Mouse (Mus musculus) neural tube, embryonic 12.5 days (tissue): ENCODE measurements around the gene Sap18b. TPM values are rescaled to one million over a fixed set of nuclear protein-coding genes. Genes with fewer than 3 reads are reported as not detected.
"Not testable (repeated sequence)": the region's sequence is repeated elsewhere in the genome, so short reads cannot be mapped to it uniquely, and the experiment has no call there.

Experiments
- ATAC-seq: fragments of 200-750 bp; cut with Nextera tagmentation; 2 replicates; pipeline ENCODE4 v1.8.0; 2017; ENCODE audit warnings: low read depth, mild to moderate bottlenecking, moderate TSS enrichment, moderate library complexity; ENCODE audit not compliant: low FRiP score
- H3K27ac ChIP-seq: fragments of 300-500 bp; sonication (generic); 2 replicates; pipeline ENCODE4 v1.5.1; 2016
- H3K27me3 ChIP-seq: fragments of 300-500 bp; sonication (generic); replicated peaks from 2 replicates; pipeline ENCODE4 v1.6.1; 2016; ENCODE audit warnings: mild to moderate bottlenecking
- H3K36me3 ChIP-seq: fragments of 300-500 bp; sonication (generic); 2 replicates; pipeline ENCODE4 v1.6.1; 2016; ENCODE audit warnings: mild to moderate bottlenecking
- H3K4me1 ChIP-seq: fragments of 300-500 bp; sonication (generic); 2 replicates; pipeline ENCODE4 v1.6.1; 2016
- H3K4me2 ChIP-seq: fragments of 300-500 bp; sonication (generic); replicated peaks from 2 replicates; pipeline ENCODE4 v1.6.1; 2016; ENCODE audit warnings: mild to moderate bottlenecking
- H3K4me3 ChIP-seq: fragments of 300-500 bp; sonication (generic); 2 replicates; pipeline ENCODE4 v1.5.1; 2016
- H3K9ac ChIP-seq: fragments of 300-500 bp; sonication (generic); 2 replicates; pipeline ENCODE4 v1.6.1; 2016; ENCODE audit warnings: mild to moderate bottlenecking
- H3K9me3 ChIP-seq: fragments of 300-500 bp; sonication (generic); 2 replicates; pipeline ENCODE4 v1.6.1; 2016; ENCODE audit warnings: mild to moderate bottlenecking
- WGBS: fragments of 180-500 bp; shearing (Covaris S2); methylation state at CpG from one replicate; pipeline ENCODE4 v1.1.7; 2016; 5-methylcytosine and 5-hydroxymethylcytosine counted together
- polyA plus RNA-seq: library from polyadenylated mRNA; unstranded; fragments of >200 nt; fragmentation: Nextera tagmentation; extraction: Ambion mirVana; gene quantifications from 2 replicates; pipeline ENCODE4 v1.2.1, GENCODE M21; 2016

The Sap18b gene
- polyA plus RNA-seq, 1 experiment from 2014 or later = 355 TPM

DNA sequence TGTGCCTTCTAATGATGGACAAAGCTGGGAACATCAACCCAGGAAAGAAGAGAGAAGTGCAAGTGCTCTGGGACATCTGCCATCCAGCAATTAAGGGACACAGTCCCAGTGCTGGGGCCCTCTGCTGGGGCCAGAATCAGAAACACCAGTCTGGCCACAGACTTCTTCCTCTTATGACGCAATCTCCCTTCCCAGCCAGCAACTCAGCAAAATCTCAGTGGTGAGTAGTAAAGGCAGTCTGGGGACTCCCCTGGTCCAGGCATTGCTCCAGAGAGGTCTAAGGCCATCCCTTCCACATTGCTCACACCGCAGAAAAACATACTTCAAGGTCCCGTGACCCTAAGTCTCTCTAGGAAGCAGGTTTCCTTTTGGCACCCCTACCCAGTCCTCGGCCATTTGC lies 27.1 kb downstream of the Sap18b start:
- Histone ChIP-seq H3K9ac (no peak overlapping the region), H3K27me3 (no peaks in the 10 kb centered on the region), H3K4me3 (no peak overlapping the region)

GRCm38 (mm10) chr8:95853102-95853843 lies 28.1 kb downstream of the Sap18b start, which contains the start of gene Slc38a7:
Slc38a7 (minus strand) TSS chr8:95853539.
- H3K4me3 ChIP-seq = peak within 1 kb of the TSS; percentile 71
- H3K9me3 ChIP-seq = no peaks in the 10 kb centered on the region
- peak within 1 kb of the TSS; percentile 81 for H3K4me2 ChIP-seq
- H3K4me1 ChIP-seq = peaks cover 11% of the 10 kb centered on the region
- peaks cover 3% of the 10 kb centered on the region for H3K36me3 ChIP-seq
- H3K27ac ChIP-seq = no peak within 1 kb of the TSS
- peak; percentile 96 for ATAC-seq
- peak within 1 kb of the TSS; percentile 64 for H3K9ac ChIP-seq
- H3K27me3 ChIP-seq = no peaks in the 10 kb centered on the region
- WGBS = 18% methylated on average over 22 of the region's 22 CpGs

More for the DNA sequence above, 27.1 kb downstream of the Sap18b start:
- WGBS = 80% methylated on average over 4 of the region's 4 CpGs
- peak overlapping the region; percentile 81 for H3K4me2 ChIP-seq
- H3K9me3 ChIP-seq = no peaks in the 10 kb centered on the region
- peaks cover 5% of the 10 kb centered on the region for H3K36me3 ChIP-seq
- H3K27ac ChIP-seq = no peak overlapping the region
- ATAC-seq = no peak
- peaks cover 11% of the 10 kb centered on the region for H3K4me1 ChIP-seq

GRCm38 (mm10) chr8:95854174-95854573 lies 29.0 kb downstream of the Sap18b start:
- Histone ChIP-seq H3K27me3 (no peaks in the 10 kb centered on the region), H3K27ac (no peak overlapping the region), H3K36me3 (no peaks in the 10 kb centered on the region), H3K4me1 (peaks cover 11% of the 10 kb centered on the region), H3K9me3 (no peaks in the 10 kb centered on the region), H3K9ac (no peak overlapping the region), H3K4me3 (no peak overlapping the region), H3K4me2 (no peak overlapping the region)
- ATAC-seq = no peak
- whole genome bisulfite sequencing = 87% methylated on average over 6 of the region's 6 CpGs

DNA sequence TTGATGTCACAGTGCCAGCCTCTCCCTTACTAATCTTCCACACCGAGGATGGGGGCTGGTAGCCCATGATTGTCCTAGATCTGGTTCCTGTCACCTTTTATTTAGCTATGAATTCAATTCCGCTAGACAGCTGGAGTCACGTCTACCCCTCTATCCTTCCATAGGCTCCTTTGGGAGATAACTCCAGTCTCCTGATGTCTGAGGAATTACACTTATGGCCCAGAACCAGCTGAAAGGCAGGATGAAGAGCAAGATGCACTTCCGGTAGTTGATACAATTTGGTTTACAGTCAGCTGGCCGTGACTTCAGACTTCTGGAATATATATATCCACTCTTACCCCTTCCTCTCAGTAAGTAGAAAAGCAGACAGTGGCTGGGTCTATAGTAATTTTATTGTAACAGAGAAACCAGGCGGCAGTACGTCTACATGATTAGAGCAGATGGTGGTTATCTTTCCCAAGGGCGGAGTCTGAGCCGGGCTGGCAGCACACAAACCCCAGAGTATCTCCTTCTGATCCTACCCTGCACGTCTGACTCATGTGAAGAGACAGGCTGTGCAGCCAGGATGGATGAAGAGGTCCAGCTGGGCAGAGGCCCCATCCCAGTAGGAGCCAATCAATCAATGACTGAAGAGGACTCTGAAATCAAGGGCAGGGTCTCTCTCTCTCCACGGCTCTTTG lies 38.8 kb downstream of the Sap18b start:
- 82% methylated on average over 11 of the region's 11 CpGs for WGBS
- peaks cover 44% of the 10 kb centered on the region for H3K36me3 ChIP-seq
- not testable (repeated sequence) for H3K4me1 ChIP-seq, H3K9me3 ChIP-seq, H3K9ac ChIP-seq, H3K27me3 ChIP-seq, ATAC-seq, H3K27ac ChIP-seq, H3K4me2 ChIP-seq, H3K4me3 ChIP-seq

- H3K9me3 ChIP-seq, H3K4me2 ChIP-seq, H3K4me3 ChIP-seq, H3K27me3 ChIP-seq, H3K27ac ChIP-seq, H3K9ac ChIP-seq, H3K4me1 ChIP-seq, ATAC-seq: not testable (repeated sequence)
- 95% methylated on average over 18 of the region's 18 CpGs for WGBS
- peaks cover 53% of the 10 kb centered on the region for H3K36me3 ChIP-seq
These were observed 39.7 kb downstream of the Sap18b start for GRCm38 (mm10) chr8:95864851-95865250.

GRCm38 (mm10) chr8:95871690-95872089 lies 46.5 kb downstream of the Sap18b start:
- no peaks in the 10 kb centered on the region for H3K9me3 ChIP-seq
- WGBS = 94% methylated on average over 16 of the region's 16 CpGs
- no peak for ATAC-seq
- H3K36me3 ChIP-seq = peaks cover 94% of the 10 kb centered on the region
- H3K4me2 ChIP-seq = no peak overlapping the region
- H3K4me3 ChIP-seq = no peak overlapping the region
- H3K27ac ChIP-seq = no peak overlapping the region
- H3K27me3 ChIP-seq = no peaks in the 10 kb centered on the region
- H3K4me1 ChIP-seq = no peaks in the 10 kb centered on the region
- H3K9ac ChIP-seq = no peak overlapping the region

DNA sequence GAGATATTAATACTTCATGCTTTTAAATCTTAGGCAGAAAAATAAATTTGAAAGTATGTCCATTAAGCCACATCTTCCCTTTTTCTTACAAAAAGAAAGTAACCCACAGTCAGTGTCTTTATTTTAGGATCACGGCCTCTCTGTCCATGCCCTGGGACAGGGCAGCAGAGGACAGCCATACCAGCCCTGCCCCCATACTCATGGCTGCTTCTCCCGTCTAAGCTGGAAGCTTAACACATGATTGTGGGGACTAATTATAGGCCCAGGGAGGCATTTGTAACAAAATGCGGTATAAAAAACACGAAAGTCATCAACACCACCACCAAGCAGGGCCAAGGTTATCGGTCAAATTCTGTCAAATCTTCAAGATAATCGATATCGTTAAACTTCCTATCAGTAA lies 50.1 kb downstream of the Sap18b start:
- Histone ChIP-seq H3K4me3 (no peak overlapping the region), H3K4me1 (peaks cover 11% of the 10 kb centered on the region), H3K9ac (no peak overlapping the region), H3K9me3 (no peaks in the 10 kb centered on the region), H3K36me3 (peaks cover 67% of the 10 kb centered on the region), H3K27ac (no peak overlapping the region), H3K27me3 (no peaks in the 10 kb centered on the region), H3K4me2 (no peak overlapping the region)
- 96% methylated on average over 7 of the region's 7 CpGs for WGBS
- ATAC-seq = no peak

Other genes with a start within 250 kb of the Sap18b start
- gene Prss54, start 249.0 kb upstream of the Sap18b start, polyA plus RNA-seq = not detected in 2 replicates
- gene Gins3, start 191.9 kb upstream of the Sap18b start, polyA plus RNA-seq = 16.1 and 17.2 TPM in 2 replicates
- 130 and 145 TPM in 2 replicates for gene Ndrg4, start 148.4 kb upstream of the Sap18b start, polyA plus RNA-seq
- gene Setd6, start 109.5 kb upstream of the Sap18b start, polyA plus RNA-seq = 16.6 and 23.0 TPM in 2 replicates
- gene Cnot1, start 17.9 kb upstream of the Sap18b start, polyA plus RNA-seq = 67.5 and 73.7 TPM in 2 replicates
- 19.8 and 21.4 TPM in 2 replicates for gene Slc38a7, start 28.2 kb downstream of the Sap18b start, polyA plus RNA-seq
- gene Got2, start 63.2 kb downstream of the Sap18b start, polyA plus RNA-seq = 182 and 196 TPM in 2 replicates